Mouse (Mus musculus) B cell, adult 2 months (primary cell): ENCODE measurements around the gene Prpf18.
"Not testable (repeated sequence)": the region's sequence is repeated elsewhere in the genome, so short reads cannot be mapped to it uniquely, and the experiment has no call there.

Source experiments
- DNase-seq, 2 experiments: peaks; one replicate each; pipeline ENCODE4 v3.0.0; 2022

The Prpf18 gene

GRCm38 (mm10) chr2:4651500-4652285, at the start of gene Prpf18:
TSS of gene Prpf18 (minus strand) at chr2:4652113.
- DNase-seq: peak; percentile 95

GRCm38 (mm10) chr2:4679886-4680285, 28.0 kb upstream of the Prpf18 start:
- DNase-seq: no peak

- DNase-seq: no peak
These were observed 19.7 kb upstream of the Prpf18 start for GRCm38 (mm10) chr2:4671636-4672035.

- no peak for DNase-seq
These were observed 17.8 kb upstream of the Prpf18 start for GRCm38 (mm10) chr2:4669701-4670100.

GRCm38 (mm10) chr2:4668626-4669025, 16.7 kb upstream of the Prpf18 start:
- no peak for DNase-seq

- DNase-seq: no peak
These were observed 8.8 kb upstream of the Prpf18 start for GRCm38 (mm10) chr2:4660677-4661076.

GRCm38 (mm10) chr2:4649646-4650045, 2.3 kb downstream of the Prpf18 start:
- DNase-seq: no peak

GRCm38 (mm10) chr2:4648094-4648493, 3.8 kb downstream of the Prpf18 start:
- no peak for DNase-seq

- DNase-seq: no peak
These were observed 6.8 kb downstream of the Prpf18 start for GRCm38 (mm10) chr2:4645066-4645465.

- DNase-seq: no peak
These were observed 13.7 kb downstream of the Prpf18 start for GRCm38 (mm10) chr2:4638189-4638588.

- DNase-seq: no peak
These were observed 15.3 kb downstream of the Prpf18 start for GRCm38 (mm10) chr2:4636656-4637055.

GRCm38 (mm10) chr2:4635804-4636203, 16.1 kb downstream of the Prpf18 start:
- no peak for DNase-seq

- DNase-seq: no peak
These were observed 21.6 kb downstream of the Prpf18 start for GRCm38 (mm10) chr2:4630197-4630835.

- DNase-seq: no peak
These were observed 22.4 kb downstream of the Prpf18 start for GRCm38 (mm10) chr2:4629470-4629869.

GRCm38 (mm10) chr2:4628920-4629319, 23.0 kb downstream of the Prpf18 start:
- DNase-seq: no peak

GRCm38 (mm10) chr2:4626911-4627310, 25.0 kb downstream of the Prpf18 start:
- no peak for DNase-seq

- no peak for DNase-seq
These were observed 30.4 kb downstream of the Prpf18 start for GRCm38 (mm10) chr2:4621471-4621985.

GRCm38 (mm10) chr2:4620640-4621401, 31.1 kb downstream of the Prpf18 start:
- no peak for DNase-seq

- DNase-seq: no peak
These were observed 31.9 kb downstream of the Prpf18 start for GRCm38 (mm10) chr2:4619893-4620593.

GRCm38 (mm10) chr2:4619126-4619525, 32.8 kb downstream of the Prpf18 start:
- DNase-seq: not testable (repeated sequence)

- no peak for DNase-seq
These were observed 34.9 kb downstream of the Prpf18 start for GRCm38 (mm10) chr2:4616995-4617394.

GRCm38 (mm10) chr2:4615014-4615546, 36.8 kb downstream of the Prpf18 start:
- DNase-seq: no peak
